Mouse (Mus musculus): ENCODE results near the gene Acr. TPM values are rescaled to one million over a fixed set of nuclear protein-coding genes. Genes with fewer than 3 reads are reported as not detected.
A peak's percentile ranks its signal among the peaks of the same experiment; 100 is the strongest.

The Acr gene
- total RNA-seq, 2 experiments from 2014 or later = 0.35 TPM; not detected in 1

GRCm38 (mm10) chr15:89547824-89548601, 20.1 kb upstream of the Acr start:
- DNase-seq = no peak

- no peak for DNase-seq
Measured at GRCm38 (mm10) chr15:89548837-89549236, 19.3 kb upstream of the Acr start.

DNA sequence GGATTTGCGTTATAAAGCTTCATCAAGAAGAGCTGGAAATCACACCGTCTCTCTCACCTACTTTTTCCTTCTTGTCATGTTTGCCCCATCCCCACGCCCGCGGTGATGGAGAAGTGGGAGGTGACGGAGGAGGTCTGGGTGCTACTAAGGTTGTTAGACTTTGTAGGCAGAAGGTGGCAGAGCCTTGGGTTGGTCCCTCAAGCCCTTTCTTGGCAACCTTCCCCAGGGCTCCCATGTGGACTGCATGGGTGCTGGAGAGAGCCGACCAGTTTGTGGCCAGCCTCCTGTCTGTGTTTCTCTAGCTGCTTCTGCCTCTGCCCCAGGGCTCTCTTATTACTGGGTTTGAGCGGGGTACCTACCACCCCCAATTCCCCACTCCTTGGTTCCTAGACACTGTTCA, 17.6 kb upstream of the Acr start:
- DNase-seq = no peak

GRCm38 (mm10) chr15:89551733-89552132, 16.4 kb upstream of the Acr start:
- no peak for DNase-seq

GRCm38 (mm10) chr15:89555591-89555990, 12.5 kb upstream of the Acr start:
- DNase-seq = no peak

DNA sequence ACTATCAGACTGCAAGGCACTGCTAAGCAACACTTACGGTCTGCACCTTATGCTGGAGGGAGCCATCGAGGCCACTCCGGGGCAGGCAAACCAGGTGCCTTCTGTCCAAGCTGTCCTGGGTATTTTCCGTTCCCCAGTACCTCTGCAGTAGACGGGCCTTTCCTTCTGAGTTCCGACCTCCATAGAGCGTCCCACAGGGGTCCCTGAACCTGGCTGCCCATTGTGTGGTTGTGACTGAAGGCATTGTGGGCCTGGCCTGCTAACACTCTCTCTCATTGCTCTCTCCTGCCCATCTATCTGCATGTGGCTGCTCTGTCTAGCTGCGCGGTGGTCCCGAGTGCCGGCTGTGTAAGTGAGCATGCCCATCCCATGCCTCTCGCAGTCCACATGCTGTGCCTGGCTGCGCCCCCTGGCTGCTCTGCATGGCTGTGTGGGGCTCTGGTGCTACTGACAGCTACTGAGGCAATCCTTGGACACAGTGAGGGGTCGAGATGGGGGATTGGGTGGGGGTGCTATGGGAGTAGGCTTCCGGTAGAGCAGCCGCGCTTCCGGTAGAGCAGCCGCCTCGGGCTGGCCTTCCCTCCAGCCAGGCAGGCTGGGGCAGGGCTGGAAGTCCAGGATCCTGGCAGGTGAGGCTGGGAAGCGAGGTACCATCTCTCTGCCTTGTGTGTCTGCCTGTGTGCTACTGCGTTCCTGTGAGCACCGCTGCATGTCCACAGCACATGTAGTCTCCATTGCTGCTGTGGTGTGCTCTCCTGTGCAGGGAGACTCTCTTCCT, 11.5 kb upstream of the Acr start:
- DNase-seq = no peak

DNA sequence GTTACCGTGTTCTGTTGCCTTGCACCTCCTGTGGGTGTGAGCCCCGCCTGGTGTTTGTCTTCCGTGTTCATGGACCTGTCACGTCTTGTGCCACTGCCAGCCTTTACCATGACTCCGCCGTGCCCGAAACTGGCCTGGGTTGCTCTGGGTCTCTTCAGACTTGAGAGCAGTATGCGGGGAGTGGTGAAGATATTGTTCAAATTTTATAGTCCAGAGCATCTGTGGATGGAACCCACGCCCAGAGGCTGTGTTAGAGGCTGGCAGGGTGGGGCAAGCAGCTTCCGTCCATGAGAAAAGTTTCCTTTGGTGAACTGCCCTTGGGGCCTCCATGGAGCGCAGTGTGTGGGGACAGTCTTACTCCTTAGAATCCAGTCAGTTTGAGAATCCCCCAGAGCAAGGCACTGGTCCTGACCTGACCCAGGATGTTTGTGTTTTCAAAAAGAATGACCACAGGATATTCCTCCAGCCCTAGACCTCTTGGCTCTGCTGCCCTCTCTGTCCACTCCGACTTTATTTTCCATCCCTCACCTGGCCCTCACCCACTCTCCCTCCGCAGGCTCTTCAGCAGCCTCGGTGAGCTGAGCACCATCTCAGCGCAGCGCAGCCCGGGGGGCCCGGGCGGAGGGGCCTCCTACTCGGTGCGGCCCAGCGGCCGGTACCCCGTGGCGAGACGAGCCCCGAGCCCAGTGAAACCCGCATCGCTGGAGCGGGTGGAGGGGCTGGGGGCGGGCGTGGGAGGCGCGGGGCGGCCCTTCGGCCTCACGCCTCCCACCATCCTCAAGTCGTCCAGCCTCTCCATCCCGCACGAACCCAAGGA, 10.7 kb upstream of the Acr start:
- DNase-seq = no peak

GRCm38 (mm10) chr15:89557996-89558390, 10.1 kb upstream of the Acr start:
- DNase-seq = no peak

DNA sequence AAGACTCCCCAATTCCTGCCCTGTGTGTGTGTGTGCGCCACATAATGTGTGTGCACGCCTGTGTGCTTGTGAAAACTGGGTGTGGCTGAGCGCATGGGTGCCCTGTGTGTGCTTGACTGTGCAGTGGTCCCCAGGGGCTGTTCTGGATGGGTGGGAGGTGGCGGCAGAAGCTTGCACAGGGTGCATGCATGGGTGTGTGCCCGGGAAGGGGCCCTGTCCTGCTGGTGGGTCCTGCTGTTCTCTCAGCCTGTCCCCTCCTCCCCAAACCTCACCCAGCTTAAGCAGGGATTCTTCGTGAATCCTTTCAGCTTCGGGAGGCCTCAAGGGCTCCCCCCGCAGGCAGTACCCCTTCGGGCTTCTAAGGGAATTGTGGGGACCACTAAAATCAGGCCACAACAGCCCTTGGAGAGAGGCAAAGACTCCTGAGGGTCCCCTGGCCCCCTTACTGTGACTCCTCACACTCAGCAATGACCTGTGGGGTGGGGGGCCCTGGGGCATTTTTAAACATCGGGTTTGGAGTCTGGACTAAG, 8.9 kb upstream of the Acr start:
- DNase-seq = no peak

- no peak for DNase-seq
Measured at GRCm38 (mm10) chr15:89572147-89572546, 4.0 kb downstream of the Acr start.

DNA sequence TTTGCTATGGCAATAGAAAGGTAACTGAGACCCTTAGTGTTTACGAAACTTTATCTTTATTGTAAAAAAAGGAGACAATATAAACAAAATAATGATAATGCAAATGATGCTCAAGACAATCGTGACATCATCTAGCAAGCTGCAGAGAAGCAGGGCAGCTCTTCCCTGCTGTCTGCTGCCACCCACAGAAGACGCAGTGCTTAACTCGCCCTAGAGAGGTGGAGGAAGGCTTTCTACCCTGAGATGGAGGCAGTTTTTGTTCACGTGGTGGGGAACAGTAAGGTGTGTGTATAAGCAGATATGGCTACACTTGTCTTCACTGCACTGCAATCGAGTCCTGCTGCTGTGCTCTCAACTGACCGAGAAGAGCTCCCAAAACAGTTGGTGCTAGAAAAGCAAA, 14.4 kb downstream of the Acr start:
- no peak for DNase-seq

GRCm38 (mm10) chr15:89585101-89585500, 17.0 kb downstream of the Acr start:
- DNase-seq = peak; percentile 29 to 76

- no peak for DNase-seq
Measured at GRCm38 (mm10) chr15:89585631-89586030, 17.5 kb downstream of the Acr start.

- DNase-seq = no peak
Measured at GRCm38 (mm10) chr15:89589146-89589545, 21.0 kb downstream of the Acr start.

DNA sequence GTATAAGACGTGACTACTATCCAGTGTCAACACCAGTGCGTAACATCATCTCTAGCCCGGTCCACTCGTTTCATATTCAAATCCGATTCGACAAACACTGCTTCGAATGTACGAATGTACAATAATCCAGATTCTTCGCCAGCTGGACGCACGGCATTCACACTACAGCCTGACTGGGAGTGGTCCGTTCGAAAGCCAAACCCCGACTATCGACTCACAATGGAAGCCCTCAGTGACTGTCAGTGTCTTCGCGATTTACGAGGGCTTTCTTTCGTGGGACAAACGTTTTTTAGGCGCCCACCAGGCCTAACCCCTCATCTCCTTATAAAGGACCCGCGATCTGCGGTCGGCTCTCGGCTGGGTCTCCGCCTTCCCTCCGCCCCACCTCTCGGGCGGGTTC, 23.2 kb downstream of the Acr start:
- DNase-seq = no peak

DNA sequence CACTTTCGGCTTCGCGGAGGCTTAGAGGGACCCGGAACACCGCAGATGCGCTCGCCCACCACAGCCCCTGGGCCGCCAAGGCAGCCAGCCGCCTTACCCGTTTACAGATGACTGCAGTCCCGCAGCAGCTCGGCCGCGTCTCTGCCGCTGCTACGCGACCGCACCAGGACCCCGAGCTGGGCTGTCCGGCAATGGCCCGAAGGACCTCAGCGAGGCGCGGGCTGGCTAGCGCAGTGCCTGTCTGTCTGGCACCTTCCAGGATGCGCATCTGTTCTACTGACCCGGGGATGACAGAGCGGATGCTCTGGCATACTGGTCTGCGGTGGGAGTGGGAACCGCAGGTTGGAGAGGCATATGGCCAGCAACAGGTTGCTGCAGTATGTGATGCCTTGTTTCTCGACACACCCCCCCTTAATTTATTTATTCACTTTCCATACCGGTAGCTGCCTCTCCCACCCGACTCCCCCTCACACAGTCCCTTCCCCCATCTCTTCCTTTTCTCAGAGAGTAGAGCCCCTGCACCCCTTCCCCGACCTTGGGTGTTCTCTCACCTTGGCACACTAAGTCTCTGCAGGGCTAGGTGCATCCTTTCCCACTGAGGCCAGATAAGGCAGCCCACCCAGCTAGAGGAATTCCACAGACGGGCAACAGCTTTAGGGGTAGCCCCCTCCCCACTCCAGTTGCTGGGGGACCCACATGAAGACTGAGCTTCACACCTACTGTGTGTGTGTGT, 23.8 kb downstream of the Acr start, which contains the start of gene Rabl2:
Rabl2 (minus strand) TSS at position 201 of the 733 bp plus-strand sequence.
- DNase-seq = peak; percentile 89 to 91

GRCm38 (mm10) chr15:89592548-89592947, 24.4 kb downstream of the Acr start:
- DNase-seq = no peak

GRCm38 (mm10) chr15:89605822-89606570, 37.9 kb downstream of the Acr start:
- DNase-seq = no peak

DNA sequence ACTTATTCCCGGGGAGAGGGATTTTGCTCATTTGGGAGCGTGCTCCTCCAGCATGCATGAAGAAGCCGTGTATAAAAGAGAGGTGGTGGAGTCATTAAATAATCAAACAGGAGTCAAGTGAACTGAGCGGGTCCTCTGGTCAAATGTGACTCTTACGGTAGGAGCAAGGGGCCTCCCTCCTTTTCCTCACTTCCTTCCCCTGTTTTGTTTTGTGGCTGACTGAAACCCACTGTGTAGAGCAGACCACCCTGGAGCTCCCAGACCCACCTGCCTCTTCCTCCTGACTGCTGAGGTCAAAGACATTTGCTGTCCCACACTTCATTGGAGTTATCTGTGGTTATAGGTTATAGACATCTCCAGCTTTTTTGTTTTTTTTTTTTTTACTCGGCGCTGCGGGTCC, 39.4 kb downstream of the Acr start:
- DNase-seq = no peak

DNA sequence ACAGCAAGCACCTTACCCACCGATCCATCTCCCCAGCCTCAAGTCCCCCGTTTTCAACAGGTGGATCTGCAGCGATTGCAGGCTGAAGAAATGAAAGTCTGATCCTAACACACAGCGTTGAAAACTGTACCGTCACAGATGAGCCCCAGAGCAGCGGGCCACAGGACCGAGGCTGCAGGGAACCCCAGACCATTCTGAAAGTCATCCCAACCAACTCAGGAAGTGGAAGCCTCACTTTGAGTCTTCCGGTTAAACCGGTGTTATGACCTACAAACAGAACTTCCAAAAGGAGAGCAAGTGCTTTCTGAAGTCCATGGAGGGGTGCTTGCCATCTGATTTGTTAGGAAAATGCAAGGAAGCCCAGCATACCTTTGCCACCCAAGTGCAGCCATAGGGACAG, 39.8 kb downstream of the Acr start:
- DNase-seq = no peak

Measured in heart, adult 18-20 months (tissue).